In the genomic region with DNA sequence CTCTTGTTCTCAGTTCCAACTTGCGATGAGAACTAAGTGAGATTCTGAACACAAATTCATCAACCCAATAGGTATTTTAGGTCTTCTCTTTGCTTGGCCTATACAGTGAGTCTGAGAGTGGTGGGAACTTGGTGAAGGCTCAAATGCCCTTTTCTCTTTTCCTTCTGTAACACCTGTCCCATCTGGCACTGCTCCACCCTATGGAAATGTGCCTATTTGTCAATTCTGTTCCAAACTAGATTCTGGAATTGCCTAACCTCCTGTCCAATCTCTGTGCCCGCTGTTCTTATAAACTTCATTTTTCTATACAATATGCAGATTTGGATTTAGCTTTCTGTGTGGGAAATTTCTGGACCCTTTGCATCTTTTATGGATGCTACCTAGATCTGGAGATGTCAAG, we compare ENCODE assay signal across 37 mouse cellular contexts. TPM values are rescaled to one million over a fixed set of nuclear protein-coding genes. Genes with fewer than 3 reads are reported as not detected.
"Had no signal": no experiment of that assay in that cellular context is flagged by ENCODE, and none has a peak within 500 bp of the region (broad histone marks: within the 10 kb centered on the region; RNA-seq: fewer than 3 reads in every experiment).

No protein-coding gene starts in this region.

- H3K27me3 ChIP-seq: heart, embryonic 12.5 days; hindbrain, embryonic 12.5 days; intestine, embryonic 15.5 days; limb, embryonic 12.5 days had no signal

- H3K9me3 ChIP-seq: heart, embryonic 12.5 days; hindbrain, embryonic 12.5 days; intestine, embryonic 15.5 days; limb, embryonic 10.5 days had no signal

- H3K36me3 ChIP-seq: heart, embryonic 12.5 days; hindbrain, embryonic 10.5 days; hindbrain, embryonic 12.5 days; intestine, embryonic 15.5 days; limb, embryonic 10.5 days; limb, embryonic 12.5 days had no signal

- H3K4me3 ChIP-seq: gastrocnemius, adult 2 months; heart, adult 2 months; heart, embryonic 12.5 days; hindbrain, embryonic 10.5 days; hindbrain, embryonic 12.5 days; intestine, embryonic 15.5 days; layer of hippocampus, adult 2 months; left cerebral cortex, adult 2 months; limb, embryonic 10.5 days; limb, embryonic 12.5 days had no signal

- DNase-seq: gastrocnemius, adult 2 months; gastrocnemius, postnatal 10 days; gastrocnemius, postnatal 25 days; heart, adult 2 months; heart, postnatal 10 days; heart, postnatal 4 days; kidney, adult 18-20 months; kidney, adult 8-10 months; kidney, postnatal 10 days; kidney, postnatal 4 days had no signal

- H3K4me1 ChIP-seq: heart, embryonic 12.5 days; hindbrain, embryonic 10.5 days; hindbrain, embryonic 12.5 days; intestine, embryonic 15.5 days; limb, embryonic 10.5 days; limb, embryonic 12.5 days had no signal

- ATAC-seq: hindbrain, embryonic 16.5 days; inflammation-experienced regulatory T-cells, adult 6 months; intestine, embryonic 15.5 days; intestine, postnatal 0 days had no signal

- H3K27ac ChIP-seq: gastrocnemius, adult 2 months; heart, adult 2 months; hindbrain, embryonic 10.5 days; hindbrain, embryonic 12.5 days; hindbrain, embryonic 14.5 days; intestine, embryonic 15.5 days; layer of hippocampus, adult 2 months; left cerebral cortex, adult 2 months; limb, embryonic 10.5 days; limb, embryonic 12.5 days; liver, embryonic 14.5 days had no signal

- H3K9ac ChIP-seq: heart, embryonic 12.5 days; hindbrain, embryonic 12.5 days; hindbrain, embryonic 14.5 days; intestine, embryonic 15.5 days; limb, embryonic 12.5 days; liver, embryonic 14.5 days had no signal

- H3K4me2 ChIP-seq: heart, embryonic 12.5 days; hindbrain, embryonic 12.5 days; hindbrain, embryonic 14.5 days; intestine, embryonic 15.5 days; limb, embryonic 12.5 days; liver, embryonic 11.5 days had no signal

RNA-seq across cellular contexts. Expression of a gene that starts 11.3 kb away (rescaled TPM):
- total RNA-seq: gastrocnemius, adult 2 months; gastrocnemius, postnatal 10 days; gastrocnemius, postnatal 25 days; gastrocnemius, postnatal 4 days; granulocyte monocyte progenitor cell, adult 5-6 weeks; heart, adult 2 months; heart, postnatal 10 days; heart, postnatal 25 days; heart, postnatal 4 days; layer of hippocampus, adult 2 months; layer of hippocampus, postnatal 10 days; layer of hippocampus, postnatal 25 days; left cerebral cortex, adult 2 months; left cerebral cortex, postnatal 14 days; left cerebral cortex, postnatal 36 days had no signal
- polyA plus RNA-seq: heart, adult 2 months; heart, embryonic 12.5 days; heart, embryonic 14.5 days; heart, embryonic 16.5 days; hindbrain, embryonic 10.5 days; hindbrain, embryonic 12.5 days; hindbrain, embryonic 14.5 days; hindbrain, embryonic 16.5 days; inflammation-experienced regulatory T-cells, adult 6 months; intestine, embryonic 15.5 days; intestine, postnatal 0 days; kidney, embryonic 14.5 days; kidney, embryonic 16.5 days; limb, embryonic 10.5 days; limb, embryonic 12.5 days; limb, embryonic 14.5 days; liver, embryonic 11.5 days; liver, embryonic 16.5 days had no signal
